Mouse (Mus musculus): ENCODE results near the gene Atp9a.
A peak's percentile ranks its signal among the peaks of the same experiment; 100 is the strongest.

The Atp9a gene

GRCm38 (mm10) chr2:168683520-168684150 is 58.6 kb downstream of the Atp9a start:
- no peak for DNase-seq (ENCODE audit: low spot score in 2 of 2)

DNA sequence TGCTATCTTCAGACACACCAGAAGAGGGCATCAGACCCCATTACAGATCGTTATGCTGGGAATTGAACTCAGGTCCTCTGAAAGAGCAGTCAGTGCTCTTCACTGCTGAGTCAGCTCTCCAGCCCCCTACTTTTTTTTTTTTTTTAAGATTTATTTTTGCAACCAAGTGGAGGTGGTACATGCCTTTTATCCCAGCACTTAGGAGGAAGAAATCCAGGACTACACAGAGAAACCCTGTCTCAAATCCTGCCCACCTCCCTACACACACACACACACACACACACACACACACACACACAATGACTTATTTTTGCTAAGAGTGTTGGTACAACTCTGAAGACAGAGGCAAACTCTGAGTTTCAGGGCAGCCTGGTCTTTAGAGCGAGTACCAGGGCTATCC is 59.5 kb downstream of the Atp9a start:
- no peak for DNase-seq (ENCODE audit: low spot score in 2 of 2)

GRCm38 (mm10) chr2:168681531-168681930 is 60.7 kb downstream of the Atp9a start:
- no peak for DNase-seq (ENCODE audit: low spot score in 2 of 2)

GRCm38 (mm10) chr2:168679381-168680199 is 62.6 kb downstream of the Atp9a start:
- DNase-seq (ENCODE audit: low spot score in 2 of 2), result no peak

DNA sequence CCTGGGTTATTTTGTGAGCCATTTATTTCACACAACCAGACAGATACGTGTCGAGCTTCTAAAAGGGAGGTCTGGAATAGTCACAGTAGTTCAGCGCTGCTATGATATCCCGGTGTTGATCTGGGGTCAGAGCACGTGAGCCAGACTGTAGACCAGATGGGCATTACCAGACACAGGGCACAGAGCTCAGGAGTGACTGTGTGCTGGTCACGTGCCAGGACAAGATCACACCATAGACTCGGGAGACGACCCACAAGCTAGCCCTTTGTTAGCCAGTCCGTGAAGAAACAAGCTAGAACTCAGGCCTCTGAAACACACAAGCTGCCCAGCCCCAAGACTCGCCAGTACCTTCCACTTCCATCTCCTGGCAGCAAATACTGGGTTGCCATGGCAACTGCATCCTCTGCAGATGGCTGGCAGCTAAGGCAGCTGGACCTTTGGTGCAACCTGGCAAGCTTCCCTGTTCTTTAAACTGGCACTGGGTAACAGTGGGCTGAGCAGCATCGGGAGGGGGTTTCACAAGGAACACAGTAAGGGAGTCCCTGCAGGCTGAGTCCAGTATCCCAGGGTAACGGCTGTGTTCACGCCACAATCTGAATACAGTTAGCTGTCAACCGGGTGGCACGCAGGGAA is 63.4 kb downstream of the Atp9a start:
- DNase-seq (ENCODE audit: low spot score in 2 of 2), result no peak

DNA sequence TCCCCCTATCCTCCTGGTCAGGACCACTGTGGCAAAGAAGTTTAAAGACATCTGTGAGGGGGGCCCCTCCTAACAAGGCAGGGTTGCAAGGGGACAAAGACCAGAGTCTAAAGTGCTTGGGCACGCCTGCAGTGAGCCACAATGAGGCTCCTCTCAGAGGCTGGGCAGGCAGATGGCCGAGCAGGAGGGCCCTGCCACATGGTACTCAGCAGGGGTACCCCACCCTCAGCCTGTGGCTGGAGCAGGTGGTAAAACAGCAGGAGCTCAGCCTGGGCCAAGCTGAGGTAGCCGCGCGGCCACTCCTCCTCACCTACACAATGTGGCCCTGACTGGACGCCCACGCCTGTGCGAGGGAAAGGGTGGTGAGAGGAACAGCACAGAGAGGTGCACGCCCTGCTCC is 64.6 kb downstream of the Atp9a start:
- no peak for DNase-seq (ENCODE audit: low spot score in 2 of 2)

DNA sequence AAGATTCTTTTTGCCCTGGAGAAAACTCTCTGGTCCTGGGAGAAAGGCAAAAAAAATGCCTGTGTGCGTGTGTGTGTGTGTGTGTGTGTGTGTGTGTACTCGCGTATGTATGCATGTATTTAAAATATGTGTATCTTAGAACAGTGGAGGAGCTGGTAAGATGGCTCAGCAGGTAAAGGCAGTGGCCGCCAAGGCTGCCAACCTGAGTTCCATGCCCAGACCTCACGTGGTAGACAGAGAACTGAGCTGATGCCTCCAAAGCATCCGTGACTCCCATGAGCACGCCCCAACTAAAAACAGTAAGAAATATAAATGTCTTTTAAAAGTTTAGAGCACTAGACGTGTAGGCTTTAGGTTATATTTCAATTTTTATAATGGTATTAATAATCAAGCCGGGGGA is 70.5 kb downstream of the Atp9a start:
- no peak for DNase-seq (ENCODE audit: low spot score in 2 of 2)

DNA sequence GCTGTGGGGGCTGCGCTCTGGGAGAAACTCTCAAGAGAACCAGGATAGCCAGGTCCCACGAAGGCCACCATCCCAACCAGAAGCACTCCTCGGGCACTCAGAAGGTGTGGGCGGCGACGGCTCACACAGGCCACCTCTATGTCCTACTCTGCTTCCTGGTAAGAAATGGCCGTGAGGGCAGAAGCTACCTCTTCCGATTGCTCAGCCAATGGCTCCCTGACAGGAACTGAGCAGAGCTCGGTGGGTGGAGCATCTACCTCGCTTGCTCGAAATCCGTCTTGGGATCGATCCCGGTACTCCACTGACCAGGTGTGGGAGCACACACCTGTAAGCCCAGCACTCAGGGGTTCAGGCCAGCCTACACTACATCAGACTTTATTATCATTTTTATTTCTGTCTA is 72.0 kb downstream of the Atp9a start:
- no peak for DNase-seq (ENCODE audit: low spot score in 2 of 2)

GRCm38 (mm10) chr2:168669762-168670161 is 72.4 kb downstream of the Atp9a start:
- DNase-seq (ENCODE audit: low spot score in 2 of 2), result no peak

DNA sequence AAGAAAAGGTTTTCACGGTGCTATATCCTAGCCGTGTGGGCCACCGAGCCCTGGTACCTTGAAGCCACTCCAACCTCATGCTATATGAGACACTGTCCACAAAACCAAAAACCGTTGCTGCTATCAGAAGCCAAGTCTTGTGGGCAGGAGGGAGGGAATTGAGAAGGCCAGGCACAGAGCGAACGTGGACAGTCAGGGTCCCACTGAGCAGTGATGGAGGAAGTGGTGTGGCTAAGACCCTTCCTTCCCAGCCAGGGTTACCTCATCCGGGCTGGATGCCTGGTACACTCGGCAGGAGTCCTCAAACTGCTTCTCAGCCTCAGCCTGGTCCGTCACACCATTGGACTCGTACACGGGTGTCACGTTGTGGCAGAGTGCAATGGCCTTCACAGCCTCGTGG is 74.5 kb downstream of the Atp9a start:
- DNase-seq (ENCODE audit: low spot score in 2 of 2), result no peak

- no peak for DNase-seq (ENCODE audit: low spot score in 2 of 2)
Observed at GRCm38 (mm10) chr2:168665680-168666079, 76.5 kb downstream of the Atp9a start.

DNA sequence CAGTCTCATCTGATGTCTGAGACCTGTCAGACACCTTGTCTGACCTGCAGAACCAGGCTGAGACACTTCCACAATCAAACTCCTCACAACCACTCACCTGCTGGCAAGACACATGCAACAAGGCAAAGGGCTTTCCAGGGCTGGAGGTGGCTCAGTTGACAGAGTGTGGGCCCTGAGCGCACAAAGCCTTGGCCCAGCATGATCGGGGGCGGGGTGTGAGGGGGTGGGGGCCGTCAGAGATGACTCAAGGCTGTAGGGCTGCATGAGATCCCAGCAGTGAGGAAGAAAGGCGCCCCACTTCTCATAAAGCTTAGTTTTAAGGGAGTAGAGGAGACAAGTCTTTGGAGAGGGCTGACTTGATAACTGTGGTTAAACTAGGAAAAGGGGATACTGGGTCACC is 78.5 kb downstream of the Atp9a start:
- DNase-seq (ENCODE audit: low spot score in 2 of 2), result no peak

GRCm38 (mm10) chr2:168663216-168663615 is 79.0 kb downstream of the Atp9a start:
- DNase-seq (ENCODE audit: low spot score in 2 of 2), result no peak

DNA sequence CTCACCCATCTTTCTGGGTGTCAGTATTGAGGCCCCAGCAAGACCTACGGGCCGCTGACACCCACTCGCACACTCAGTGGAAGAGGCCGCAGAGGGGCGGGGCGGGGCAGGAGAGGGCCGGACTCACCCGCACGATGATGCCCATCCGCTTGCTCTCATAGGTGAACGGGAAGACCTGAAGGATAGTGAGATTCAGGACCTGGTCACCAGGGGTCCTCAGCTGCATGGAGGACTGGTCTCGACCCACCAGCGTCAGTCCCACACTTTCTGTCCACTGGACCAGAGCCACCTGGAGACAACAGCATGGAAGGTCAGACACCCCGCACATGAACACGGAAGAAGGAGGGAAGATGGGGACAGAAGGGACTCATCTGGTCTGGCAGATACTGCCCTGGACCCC is 80.4 kb downstream of the Atp9a start:
- no peak for DNase-seq (ENCODE audit: low spot score in 2 of 2)

- no peak for DNase-seq (ENCODE audit: low spot score in 2 of 2)
Observed at GRCm38 (mm10) chr2:168660344-168660743, 81.9 kb downstream of the Atp9a start.

DNA sequence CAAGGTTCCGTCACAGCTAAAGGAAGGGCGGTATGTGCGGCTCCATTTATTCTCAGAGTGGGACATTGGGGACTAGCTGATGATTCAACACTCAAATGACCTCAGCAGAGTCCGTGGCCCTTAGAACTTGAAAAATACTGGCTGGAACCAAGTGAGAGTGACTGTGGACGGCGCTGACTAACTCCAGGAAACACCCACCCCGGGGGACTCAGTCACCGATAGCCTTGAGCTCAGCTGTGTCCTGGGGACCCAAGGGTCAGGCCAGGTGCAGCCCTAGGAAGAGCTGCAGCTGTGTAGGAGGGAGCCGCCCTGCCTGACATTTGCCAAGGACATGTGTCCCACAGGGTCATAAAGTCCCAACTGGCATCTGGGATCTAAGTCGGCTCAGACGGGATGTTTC is 83.7 kb downstream of the Atp9a start:
- no peak for DNase-seq (ENCODE audit: low spot score in 2 of 2)

GRCm38 (mm10) chr2:168656569-168657308 is 85.5 kb downstream of the Atp9a start:
- DNase-seq (ENCODE audit: low spot score in 2 of 2), result peak in 1 of 2 experiments; percentile 16

GRCm38 (mm10) chr2:168654983-168655669 is 87.1 kb downstream of the Atp9a start:
- no peak for DNase-seq (ENCODE audit: low spot score in 2 of 2)

DNA sequence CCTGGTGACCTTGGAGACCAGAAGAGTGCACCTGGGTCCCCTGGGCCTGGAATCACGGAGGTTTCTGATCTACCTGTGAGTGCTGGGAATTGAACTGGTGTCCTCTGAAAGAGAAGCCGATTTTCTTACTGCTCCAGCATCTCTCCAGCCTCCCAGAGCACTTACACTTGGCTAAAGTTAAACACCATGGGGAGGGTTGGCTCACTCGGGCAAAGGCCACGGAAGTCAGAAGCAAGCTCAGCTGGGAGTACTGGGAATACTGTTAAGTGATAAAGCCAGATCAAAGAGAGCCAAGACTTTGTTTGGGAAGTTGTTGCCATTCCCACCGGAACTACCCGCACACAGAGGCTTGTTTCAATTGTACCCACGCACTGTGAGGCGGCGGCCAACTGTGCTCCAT is 87.7 kb downstream of the Atp9a start:
- no peak for DNase-seq (ENCODE audit: low spot score in 2 of 2)

GRCm38 (mm10) chr2:168651757-168652156 is 90.5 kb downstream of the Atp9a start:
- DNase-seq (ENCODE audit: low spot score in 2 of 2), result no peak

DNA sequence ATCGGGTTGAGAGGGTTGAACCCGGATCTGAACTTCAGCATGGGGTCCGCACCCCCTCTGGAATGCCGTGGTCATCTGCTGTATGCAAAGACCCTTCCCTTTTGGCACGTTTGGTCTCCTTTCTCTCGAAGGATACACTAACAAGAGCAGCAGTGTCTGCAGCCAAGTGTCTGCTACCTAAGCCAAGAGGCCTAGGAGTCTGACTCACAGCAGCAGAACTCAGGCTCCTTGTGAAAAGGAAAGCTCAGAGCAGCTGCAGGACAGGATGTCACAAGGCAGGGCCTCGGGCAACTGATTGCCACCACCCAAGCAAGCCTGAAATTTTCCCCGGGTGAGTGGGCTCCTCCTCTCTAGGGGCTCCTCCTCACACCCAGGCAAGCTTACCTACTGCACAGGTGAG is 94.0 kb downstream of the Atp9a start:
- no peak for DNase-seq (ENCODE audit: low spot score in 2 of 2)

- DNase-seq (ENCODE audit: low spot score in 2 of 2), result no peak
Observed at GRCm38 (mm10) chr2:168644855-168645254, 97.4 kb downstream of the Atp9a start.
